Mouse (Mus musculus) MEL (cell line): ENCODE measurements around the gene Trpt1. TPM values are rescaled to one million over a fixed set of nuclear protein-coding genes. Genes with fewer than 3 reads are reported as not detected.

Experiments
- DNase-seq: peaks from one replicate; pipeline ENCODE4 v3.0.0; 2011; ENCODE audit warnings: low read depth, low spot score
- H3K27ac ChIP-seq: 2 replicates; pipeline ENCODE4 v1.5.1; 2012; ENCODE audit warnings: low read depth, mild to moderate bottlenecking, control low read depth, low read length, moderate library complexity; ENCODE audit not compliant: control insufficient read depth
- H3K27me3 ChIP-seq, 2 experiments: fragments of 150-350 bp in 1 of 2; sonication (generic) in 1 of 2; 2 replicates each; pipeline ENCODE4 v1.6.1; 2012; ENCODE audit warnings: low read length in 2 of 2, mild to moderate bottlenecking in 2 of 2, improper control_type of control experiment in 1 of 2, moderate library complexity in 1 of 2; ENCODE audit not compliant: insufficient read depth in 2 of 2, control insufficient read depth in 1 of 2
- H3K36me3 ChIP-seq, 2 experiments: 2 replicates each; pipeline ENCODE4 v1.6.1; 2012 to 2014; ENCODE audit warnings: low read length in 2 of 2, improper control_type of control experiment in 1 of 2, inconsistent platforms in 1 of 2, mild to moderate bottlenecking in 1 of 2; ENCODE audit not compliant: insufficient read depth in 2 of 2, control insufficient read depth in 1 of 2
- H3K4me1 ChIP-seq, 2 experiments: fragments of 150-350 bp in 1 of 2; sonication (generic) in 1 of 2; 2 replicates each; pipeline ENCODE4 v1.6.1; 2012; ENCODE audit warnings: low read length in 2 of 2, improper control_type of control experiment in 1 of 2, mild to moderate bottlenecking in 1 of 2; ENCODE audit not compliant: insufficient read depth in 2 of 2, control insufficient read depth in 1 of 2
- H3K4me3 ChIP-seq, 2 experiments: fragments of 150-350 bp in 1 of 2; sonication (generic) in 1 of 2; 2 replicates each; pipeline ENCODE4 v1.5.1; 2012; ENCODE audit warnings: low read depth in 2 of 2, low read length in 2 of 2, mild to moderate bottlenecking in 2 of 2, moderate library complexity in 2 of 2, control low read depth in 1 of 2, improper control_type of control experiment in 1 of 2; ENCODE audit not compliant: control insufficient read depth in 1 of 2, insufficient read depth in 1 of 2
- H3K79me2 ChIP-seq: 2 replicates; pipeline ENCODE4 v1.6.1; 2012; ENCODE audit warnings: mild to moderate bottlenecking, low read length, moderate library complexity; ENCODE audit not compliant: control insufficient read depth, poor library complexity, insufficient read depth
- H3K9ac ChIP-seq: 2 replicates; pipeline ENCODE4 v1.6.1; 2012; ENCODE audit warnings: low read depth, mild to moderate bottlenecking, control low read depth, low read length, moderate library complexity; ENCODE audit not compliant: control insufficient read depth, poor library complexity, severe bottlenecking
- H3K9me3 ChIP-seq: fragments of 150-350 bp; sonication (generic); replicated peaks from 2 replicates; pipeline ENCODE4 v1.6.1; 2012; ENCODE audit warnings: mild to moderate bottlenecking, low read length, improper control_type of control experiment, moderate library complexity; ENCODE audit not compliant: insufficient read depth
- CHD1 ChIP-seq: IDR thresholded peaks from 2 replicates; pipeline ENCODE4 v1.6.1; 2012; ENCODE audit warnings: low read depth, mild to moderate bottlenecking, inconsistent platforms, low read length, improper control_type of control experiment
- CHD2 ChIP-seq: IDR thresholded peaks from 2 replicates; pipeline ENCODE4 v1.6.1; 2011; ENCODE audit warnings: low read length, improper control_type of control experiment
- CTCF ChIP-seq, 3 experiments: IDR thresholded peaks in 2 of 3; conservative IDR thresholded peaks in 1 of 3; 2 replicates each; pipeline ENCODE4 v1.5.1; 2011 to 2012; ENCODE audit warnings: low read length in 3 of 3, low read depth in 2 of 3, mild to moderate bottlenecking in 2 of 3, improper control_type of control experiment in 1 of 3, inconsistent platforms in 1 of 3, mixed read lengths in 1 of 3, moderate library complexity in 1 of 3; ENCODE audit not compliant: control insufficient read depth in 1 of 3, insufficient read depth in 1 of 3, poor library complexity in 1 of 3, severe bottlenecking in 1 of 3
- GATA1 ChIP-seq: IDR thresholded peaks from 2 replicates; pipeline ENCODE4 v1.6.1; 2011; ENCODE audit warnings: low read depth, low read length, improper control_type of control experiment
- KAT2A ChIP-seq: conservative IDR thresholded peaks from 2 replicates; pipeline ENCODE4 v1.6.1; 2012; ENCODE audit warnings: low read depth, low read length, improper control_type of control experiment, inconsistent platforms
- MAZ ChIP-seq: IDR thresholded peaks from 2 replicates; pipeline ENCODE4 v1.6.1; 2012; ENCODE audit warnings: low read depth, mild to moderate bottlenecking, inconsistent platforms, low read length, improper control_type of control experiment
- MEF2A ChIP-seq: IDR thresholded peaks from 2 replicates; pipeline ENCODE4 v1.6.1; 2014; ENCODE audit warnings: low read depth, mild to moderate bottlenecking, inconsistent platforms, low read length, improper control_type of control experiment; ENCODE audit not compliant: poor library complexity, insufficient replicate concordance, severe bottlenecking; ENCODE audit errors: extremely low read depth
- MXI1 ChIP-seq: IDR thresholded peaks from 2 replicates; pipeline ENCODE4 v1.6.1; 2011; ENCODE audit warnings: mild to moderate bottlenecking, low read depth, low read length, improper control_type of control experiment
- MYB ChIP-seq: IDR thresholded peaks from 2 replicates; pipeline ENCODE4 v1.6.1; 2011; ENCODE audit warnings: mild to moderate bottlenecking, low read depth, low read length, improper control_type of control experiment
- MYC ChIP-seq: IDR thresholded peaks from 2 replicates; pipeline ENCODE4 v1.6.1; 2011; ENCODE audit warnings: low read depth, mild to moderate bottlenecking, low read length, improper control_type of control experiment, moderate library complexity
- NRF1 ChIP-seq: IDR thresholded peaks from 2 replicates; pipeline ENCODE4 v1.6.1; 2014; ENCODE audit warnings: low read depth, mild to moderate bottlenecking, inconsistent platforms, low read length, improper control_type of control experiment, moderate library complexity; ENCODE audit not compliant: poor library complexity, insufficient read depth, severe bottlenecking
- POLR2A ChIP-seq, 2 experiments: IDR thresholded peaks; 2 replicates each; pipeline ENCODE4 v1.6.1; 2011 to 2012; ENCODE audit warnings: low read length in 2 of 2, mild to moderate bottlenecking in 2 of 2, control low read depth in 1 of 2, improper control_type of control experiment in 1 of 2, low read depth in 1 of 2, moderate library complexity in 1 of 2; ENCODE audit not compliant: control insufficient read depth in 1 of 2, insufficient read depth in 1 of 2, poor library complexity in 1 of 2
- POLR2AphosphoS2 ChIP-seq: IDR thresholded peaks from 2 replicates; pipeline ENCODE4 v1.6.1; 2011; ENCODE audit warnings: low read length, improper control_type of control experiment
- RCOR1 ChIP-seq: IDR thresholded peaks from 2 replicates; pipeline ENCODE4 v1.6.1; 2012; ENCODE audit warnings: low read depth, mild to moderate bottlenecking, inconsistent platforms, low read length, improper control_type of control experiment
- SIN3A ChIP-seq: IDR thresholded peaks from 2 replicates; pipeline ENCODE4 v1.6.1; 2012; ENCODE audit warnings: low read length, improper control_type of control experiment, inconsistent platforms
- SMC3 ChIP-seq: IDR thresholded peaks from 2 replicates; pipeline ENCODE4 v1.6.1; 2011; ENCODE audit warnings: low read depth, low read length, improper control_type of control experiment
- TAL1 ChIP-seq: IDR thresholded peaks from 2 replicates; pipeline ENCODE4 v1.6.1; 2012; ENCODE audit warnings: mild to moderate bottlenecking, inconsistent platforms, low read length, moderate library complexity, mixed read lengths
- TCF12 ChIP-seq: IDR thresholded peaks from 2 replicates; pipeline ENCODE4 v1.6.1; 2014; ENCODE audit warnings: low read depth, mild to moderate bottlenecking, inconsistent platforms, low read length, improper control_type of control experiment, moderate library complexity
- USF2 ChIP-seq, 2 experiments: IDR thresholded peaks; 2 replicates each; pipeline ENCODE4 v1.6.1; 2011 to 2012; ENCODE audit warnings: improper control_type of control experiment in 2 of 2, low read length in 2 of 2, borderline replicate concordance in 1 of 2, inconsistent platforms in 1 of 2, low read depth in 1 of 2, mild to moderate bottlenecking in 1 of 2; ENCODE audit not compliant: insufficient read depth in 1 of 2
- ZMIZ1 ChIP-seq: IDR thresholded peaks from 2 replicates; pipeline ENCODE4 v1.6.1; 2012; ENCODE audit warnings: low read depth, mild to moderate bottlenecking, inconsistent platforms, low read length, improper control_type of control experiment, moderate library complexity
- ZNF384 ChIP-seq: IDR thresholded peaks from 2 replicates; pipeline ENCODE4 v1.6.1; 2012; ENCODE audit warnings: low read depth, mild to moderate bottlenecking, inconsistent platforms, low read length, improper control_type of control experiment
- polyA plus RNA-seq, 2 experiments: library from polyadenylated mRNA; stranded (reverse) in 1 of 2; unstranded in 1 of 2; fragments of >175 nt in 1 of 2; fragments of >200 nt in 1 of 2; gene quantifications; 2 replicates each; pipeline versions ENCODE4 v1.2.1 to v1.2.4; 2012; ENCODE audit warnings: low replicate concordance in 2 of 2, low read depth in 1 of 2; ENCODE audit not compliant: insufficient read length in 2 of 2, insufficient read depth in 1 of 2, missing spikeins in 1 of 2
- total RNA-seq: library from RNA; depleted of rRNA; stranded (reverse); fragments of 300-350 nt; gene quantifications from 2 replicates; pipeline ENCODE4 v1.2.3, GENCODE M21; 2012

Gene Trpt1
- total and polyA plus RNA-seq, 3 experiments = 1.8 to 2.3 TPM; not detected in 1

DNA sequence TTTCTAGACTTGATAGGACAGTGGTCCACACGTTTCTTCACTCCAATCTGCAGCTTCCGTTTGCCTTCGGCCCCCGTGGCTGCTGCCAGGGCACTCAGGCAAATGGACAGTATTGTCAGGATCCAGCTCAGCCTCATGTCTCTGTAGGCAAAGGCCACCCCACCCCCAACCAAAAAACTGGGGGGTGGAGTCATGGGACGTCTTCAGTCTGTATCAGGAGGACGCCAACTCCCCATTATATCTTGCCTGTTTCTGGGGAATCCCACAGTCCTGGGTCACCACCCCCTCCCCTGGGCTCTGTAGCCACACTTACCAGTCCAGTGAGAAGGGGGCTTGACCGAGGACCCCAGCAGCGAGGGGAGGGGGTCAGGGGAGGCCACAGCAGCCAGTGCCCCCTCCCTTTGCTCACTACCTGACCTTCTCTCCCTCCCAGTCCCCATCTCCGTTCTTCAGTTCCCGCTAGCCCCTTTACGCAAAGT, 16.9 kb upstream of the Trpt1 start:
- peak; percentile 80 for DNase-seq
- H3K4me1 ChIP-seq = peaks cover 0 to 19% of the 10 kb centered on the region in 2 experiments; a peak in 2 of 4 replicates

DNA sequence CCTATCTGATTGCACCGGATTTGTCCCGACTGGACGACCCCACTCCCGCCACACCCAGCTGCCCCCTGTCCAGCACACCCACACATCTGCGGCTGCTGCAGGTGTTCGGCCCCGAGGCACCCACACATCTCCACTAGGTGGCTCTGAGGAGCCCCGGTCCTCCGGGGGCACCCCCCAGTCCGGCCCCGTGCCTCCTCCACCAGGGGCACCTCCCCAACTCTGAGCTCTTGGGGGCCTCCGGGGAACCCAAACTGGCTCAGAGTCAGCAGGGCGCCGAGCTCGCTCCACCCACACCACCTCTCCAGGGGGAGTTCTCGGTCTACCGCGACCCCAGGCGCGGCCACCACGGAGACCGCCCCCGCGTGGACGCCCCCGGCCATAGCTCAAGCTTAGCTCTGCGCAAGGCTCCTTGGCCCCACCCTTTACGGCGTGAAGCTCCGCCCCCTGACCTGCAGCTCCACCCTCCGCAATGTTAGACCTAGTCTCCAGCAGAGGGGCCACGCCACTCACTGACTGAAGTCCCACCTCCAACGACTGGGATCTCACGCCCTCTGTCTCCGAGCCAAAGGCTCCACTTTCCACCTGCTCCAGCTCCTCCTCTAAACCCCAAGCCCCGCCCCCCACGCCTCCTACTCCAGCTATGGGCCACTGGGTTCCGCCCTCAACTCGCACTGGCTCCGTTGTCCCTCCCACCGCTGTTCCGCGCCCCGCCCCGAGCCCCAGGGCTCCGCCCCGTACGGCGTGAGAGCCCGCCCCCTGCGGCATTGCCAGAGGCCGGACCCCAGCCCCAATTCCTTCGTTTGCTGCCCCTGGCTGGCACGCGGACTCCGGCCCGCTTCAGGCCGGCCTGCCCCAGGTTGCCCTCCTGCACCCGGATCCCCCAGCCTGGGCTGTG, 16.2 kb upstream of the Trpt1 start:
- H3K27me3 ChIP-seq = no peaks in the 10 kb centered on the region
- peak overlapping the region; percentile 45 for H3K27ac ChIP-seq
- TF ChIP-seq MEF2A (no peak), SIN3A (peak; percentile 54; the same call in 1 of the 2 replicates), CHD2 (no peak), USF2 (IDR thresholded peaks at IDR 0.05; ENCODE audit: borderline replicate concordance in 1 of 2, insufficient read depth in 1 of 2, low read depth in 1 of 2, low read length in 2 of 2) (no peak), KAT2A (no peak), POLR2A (IDR thresholded peaks at IDR 0.05; ENCODE audit: control insufficient read depth in 1 of 2, insufficient read depth in 1 of 2, low read depth in 1 of 2, low read length in 2 of 2, poor library complexity in 1 of 2) (peak in 1 of 2 experiments; percentile 40; a peak in 2 of 4 replicates), SMC3 (peak; percentile 38), RCOR1 (no peak), MAZ (0 out of 2 replicates have a peak, but pooled peaks have one; percentile 50), CTCF (IDR thresholded peaks at IDR 0.05 in 2 of 3, conservative IDR thresholded peaks at IDR 0.05 in 1 of 3; ENCODE audit: control insufficient read depth in 1 of 3, insufficient read depth in 1 of 3, low read depth in 2 of 3, low read length in 3 of 3, poor library complexity in 1 of 3, severe bottlenecking in 1 of 3) (peak; percentile 54 to 86 (median 55)), NRF1 (0 out of 2 replicates have a peak, but pooled peaks have one; percentile 37), MXI1 (no peak), TCF12 (0 out of 2 replicates have a peak, but pooled peaks have one; percentile 25), ZMIZ1 (0 out of 2 replicates have a peak, but pooled peaks have one; percentile 46)
- peak overlapping the region; percentile 56 to 60 for H3K4me3 ChIP-seq
- DNase-seq = peak; percentile 99
- peaks cover 39% of the 10 kb centered on the region for H3K79me2 ChIP-seq
- H3K36me3 ChIP-seq = peaks cover 0 to 23% of the 10 kb centered on the region in 2 experiments; a peak in 2 of 4 replicates
- peaks cover 0 to 19% of the 10 kb centered on the region in 2 experiments; a peak in 2 of 4 replicates for H3K4me1 ChIP-seq
- no peaks in the 10 kb centered on the region for H3K9me3 ChIP-seq
- peak overlapping the region; percentile 74 for H3K9ac ChIP-seq

More for the DNA sequence above, 16.9 kb upstream of the Trpt1 start:
- Histone ChIP-seq H3K27me3 (no peaks in the 10 kb centered on the region), H3K4me3 (peak overlapping the region; percentile 9 to 60), H3K9me3 (no peaks in the 10 kb centered on the region), H3K36me3 (peaks cover 0 to 23% of the 10 kb centered on the region in 2 experiments; a peak in 2 of 4 replicates), H3K27ac (peak overlapping the region; percentile 57), H3K79me2 (peaks cover 39% of the 10 kb centered on the region), H3K9ac (peak overlapping the region; percentile 67)
- TF ChIP-seq MXI1 = no peak
- TF ChIP-seq MYC = no peak
- no peak for TF ChIP-seq CHD1
- TF ChIP-seq RCOR1 = no peak
- no peak for TF ChIP-seq TAL1
- TF ChIP-seq POLR2AphosphoS2 = peak; percentile 65
- peak in 1 of 2 experiments; percentile 44; a peak in 1 of 4 replicates for TF ChIP-seq POLR2A (IDR thresholded peaks at IDR 0.05; ENCODE audit: control insufficient read depth in 1 of 2, insufficient read depth in 1 of 2, low read depth in 1 of 2, low read length in 2 of 2, poor library complexity in 1 of 2)
- TF ChIP-seq SIN3A = peak; percentile 72
- TF ChIP-seq GATA1 = no peak
- no peak for TF ChIP-seq MYB
- no peak for TF ChIP-seq ZNF384
